Mouse (Mus musculus): ENCODE measurements at regions not wholly inside any gene's neighbourhood (a gene's known extent, or its start where the extent isn't known, plus 50 kb on each side); places are given as distances from the start of the nearest gene placed in this dataset.

GRCm38 (mm10) chr7:36862481-36862880 lies 164.6 kb downstream of the Tshz3 start:
- H3K36me3 ChIP-seq (replicated peaks) = no peaks in the 10 kb centered on the region
- H3K4me3 ChIP-seq (ENCODE audit: low read depth, low read length) = no peak overlapping the region
- TF ChIP-seq TAL1 (conservative IDR thresholded peaks at IDR 0.05; ENCODE audit: low read depth, low read length) (no peak), GATA2 (IDR thresholded peaks at IDR 0.05; ENCODE audit: borderline replicate concordance, low read depth, low read length) (no peak), GATA1 (IDR thresholded peaks at IDR 0.05; ENCODE audit: borderline replicate concordance, low read length) (no peak), POLR2AphosphoS5 (IDR thresholded peaks at IDR 0.05; ENCODE audit: insufficient replicate concordance, low read depth, low read length) (no peak), CTCF (IDR thresholded peaks at IDR 0.05; ENCODE audit: low read depth, low read length) (no peak)
- no peak for ATAC-seq (ENCODE audit: extremely low read depth, insufficient number of reproducible peaks, low FRiP score, poor library complexity, severe bottlenecking)
- H3K4me1 ChIP-seq (ENCODE audit: insufficient read depth, low read depth, low read length) = no peaks in the 10 kb centered on the region
- H3K27me3 ChIP-seq (ENCODE audit: insufficient read depth, low read length) = no peaks in the 10 kb centered on the region
- DNase-seq (ENCODE audit: low spot score) = no peak
- peaks cover 58% of the 10 kb centered on the region for H3K9me3 ChIP-seq (replicated peaks)

GRCm38 (mm10) chr7:36863745-36864144 lies 165.8 kb downstream of the Tshz3 start:
- ATAC-seq (ENCODE audit: extremely low read depth, insufficient number of reproducible peaks, low FRiP score, poor library complexity, severe bottlenecking) (no peak), DNase-seq (ENCODE audit: low spot score) (no peak)
- peaks cover 54% of the 10 kb centered on the region for H3K9me3 ChIP-seq (replicated peaks)

DNA sequence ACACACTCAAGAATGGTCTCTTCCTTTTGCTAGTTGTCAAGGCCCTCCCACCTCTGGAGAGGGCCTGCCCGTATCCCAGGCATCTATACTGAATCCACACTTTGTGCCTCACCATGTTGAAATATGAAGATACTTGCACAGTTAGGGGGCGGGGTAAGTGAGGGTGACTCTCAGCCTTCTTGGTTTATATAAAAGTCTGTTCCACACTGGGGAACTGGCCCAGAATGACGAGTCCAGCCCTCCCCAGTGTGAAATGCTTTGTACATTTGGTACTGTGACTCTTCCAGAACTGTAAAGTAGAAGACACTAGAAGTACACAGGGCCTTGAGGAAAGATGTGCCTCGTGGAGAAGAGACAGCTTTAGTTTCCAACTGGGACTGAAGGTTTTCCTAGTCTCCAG lies 166.8 kb downstream of the Tshz3 start:
- DNase-seq (ENCODE audit: low spot score) = no peak
- Histone ChIP-seq H3K36me3 (replicated peaks) (no peaks in the 10 kb centered on the region), H3K9me3 (replicated peaks) (peaks cover 51% of the 10 kb centered on the region), H3K4me1 (ENCODE audit: insufficient read depth, low read depth, low read length) (no peaks in the 10 kb centered on the region), H3K4me3 (ENCODE audit: low read depth, low read length) (no peak overlapping the region), H3K27me3 (ENCODE audit: insufficient read depth, low read length) (no peaks in the 10 kb centered on the region)
- ATAC-seq (ENCODE audit: extremely low read depth, insufficient number of reproducible peaks, low FRiP score, poor library complexity, severe bottlenecking) = no peak
- TF ChIP-seq GATA2 (IDR thresholded peaks at IDR 0.05; ENCODE audit: borderline replicate concordance, low read depth, low read length) (no peak), POLR2AphosphoS5 (IDR thresholded peaks at IDR 0.05; ENCODE audit: insufficient replicate concordance, low read depth, low read length) (no peak), GATA1 (IDR thresholded peaks at IDR 0.05; ENCODE audit: borderline replicate concordance, low read length) (no peak), TAL1 (conservative IDR thresholded peaks at IDR 0.05; ENCODE audit: low read depth, low read length) (no peak), CTCF (IDR thresholded peaks at IDR 0.05; ENCODE audit: low read depth, low read length) (no peak)

More at GRCm38 (mm10) chr7:36863745-36864144, 165.8 kb downstream of the Tshz3 start:
- H3K4me3 ChIP-seq (ENCODE audit: low read depth, low read length) = no peak overlapping the region
- H3K36me3 ChIP-seq (replicated peaks) = no peaks in the 10 kb centered on the region
- no peaks in the 10 kb centered on the region for H3K4me1 ChIP-seq (ENCODE audit: insufficient read depth, low read depth, low read length)
- TF ChIP-seq TAL1 (conservative IDR thresholded peaks at IDR 0.05; ENCODE audit: low read depth, low read length) = no peak
- TF ChIP-seq POLR2AphosphoS5 (IDR thresholded peaks at IDR 0.05; ENCODE audit: insufficient replicate concordance, low read depth, low read length) = no peak
- TF ChIP-seq CTCF (IDR thresholded peaks at IDR 0.05; ENCODE audit: low read depth, low read length) = no peak
- no peak for TF ChIP-seq GATA2 (IDR thresholded peaks at IDR 0.05; ENCODE audit: borderline replicate concordance, low read depth, low read length)
- no peak for TF ChIP-seq GATA1 (IDR thresholded peaks at IDR 0.05; ENCODE audit: borderline replicate concordance, low read length)
- H3K27me3 ChIP-seq (ENCODE audit: insufficient read depth, low read length) = no peaks in the 10 kb centered on the region

DNA sequence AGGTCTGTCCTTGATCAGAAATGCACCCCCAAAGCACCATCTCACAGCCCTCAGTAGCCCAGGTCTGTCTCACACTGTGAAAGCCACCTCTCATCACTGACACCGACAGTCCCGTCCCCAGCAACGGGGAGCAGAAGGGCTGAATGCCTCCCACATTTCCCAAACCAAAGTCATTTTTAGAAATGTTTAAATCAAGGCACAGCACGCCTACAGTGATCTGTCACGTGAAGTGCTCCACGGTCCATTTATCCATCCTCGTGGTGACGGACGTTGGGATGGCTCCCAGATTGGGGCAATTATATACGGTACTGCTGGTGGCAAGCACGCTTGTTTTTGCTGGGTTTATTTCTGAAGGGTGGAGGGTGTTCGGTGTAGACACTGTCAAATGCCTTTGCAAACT lies 168.7 kb downstream of the Tshz3 start:
- no peak for DNase-seq (ENCODE audit: low spot score)
- Histone ChIP-seq H3K4me1 (ENCODE audit: insufficient read depth, low read depth, low read length) (no peaks in the 10 kb centered on the region), H3K36me3 (replicated peaks) (no peaks in the 10 kb centered on the region), H3K27me3 (ENCODE audit: insufficient read depth, low read length) (no peaks in the 10 kb centered on the region), H3K4me3 (ENCODE audit: low read depth, low read length) (no peak overlapping the region), H3K9me3 (replicated peaks) (peaks cover 46% of the 10 kb centered on the region)
- TF ChIP-seq TAL1 (conservative IDR thresholded peaks at IDR 0.05; ENCODE audit: low read depth, low read length) (no peak), GATA2 (IDR thresholded peaks at IDR 0.05; ENCODE audit: borderline replicate concordance, low read depth, low read length) (no peak), CTCF (IDR thresholded peaks at IDR 0.05; ENCODE audit: low read depth, low read length) (no peak), POLR2AphosphoS5 (IDR thresholded peaks at IDR 0.05; ENCODE audit: insufficient replicate concordance, low read depth, low read length) (no peak), GATA1 (IDR thresholded peaks at IDR 0.05; ENCODE audit: borderline replicate concordance, low read length) (no peak)
- ATAC-seq (ENCODE audit: extremely low read depth, insufficient number of reproducible peaks, low FRiP score, poor library complexity, severe bottlenecking) = no peak

GRCm38 (mm10) chr7:36874004-36874403 lies 176.1 kb downstream of the Tshz3 start:
- peaks cover 28% of the 10 kb centered on the region for H3K9me3 ChIP-seq (replicated peaks)

DNA sequence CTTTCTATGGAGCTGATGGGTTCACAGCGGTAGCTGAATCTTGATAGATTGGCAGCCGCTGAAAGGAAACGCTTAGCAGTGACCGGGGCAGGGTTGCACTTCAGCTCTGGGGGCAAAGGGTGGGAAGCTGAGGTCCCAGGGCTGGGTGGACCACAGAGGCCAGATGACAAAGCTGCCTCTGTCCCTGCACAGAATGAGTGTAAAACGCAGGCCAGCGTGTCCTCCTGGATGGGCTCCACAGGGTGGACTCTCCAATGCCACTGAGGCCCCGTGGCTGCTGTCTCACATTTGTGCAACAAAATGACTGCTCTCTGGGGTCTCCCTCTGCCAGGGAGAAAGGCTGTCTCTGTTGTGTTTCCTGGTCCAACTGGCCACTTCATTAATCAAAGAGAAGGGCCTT lies 179.8 kb downstream of the Tshz3 start:
- Histone ChIP-seq H3K27me3 (ENCODE audit: insufficient read depth, low read length) (no peaks in the 10 kb centered on the region), H3K4me3 (ENCODE audit: low read depth, low read length) (no peak overlapping the region), H3K36me3 (replicated peaks) (no peaks in the 10 kb centered on the region), H3K9me3 (replicated peaks) (peaks cover 36% of the 10 kb centered on the region), H3K4me1 (ENCODE audit: insufficient read depth, low read depth, low read length) (no peaks in the 10 kb centered on the region)
- no peak for DNase-seq (ENCODE audit: low spot score)
- no peak for ATAC-seq (ENCODE audit: extremely low read depth, insufficient number of reproducible peaks, low FRiP score, poor library complexity, severe bottlenecking)
- TF ChIP-seq TAL1 (conservative IDR thresholded peaks at IDR 0.05; ENCODE audit: low read depth, low read length) = no peak
- no peak for TF ChIP-seq GATA1 (IDR thresholded peaks at IDR 0.05; ENCODE audit: borderline replicate concordance, low read length)
- TF ChIP-seq CTCF (IDR thresholded peaks at IDR 0.05; ENCODE audit: low read depth, low read length) = no peak
- TF ChIP-seq GATA2 (IDR thresholded peaks at IDR 0.05; ENCODE audit: borderline replicate concordance, low read depth, low read length) = no peak
- TF ChIP-seq POLR2AphosphoS5 (IDR thresholded peaks at IDR 0.05; ENCODE audit: insufficient replicate concordance, low read depth, low read length) = no peak

More at GRCm38 (mm10) chr7:36874004-36874403, 176.1 kb downstream of the Tshz3 start:
- no peak for TF ChIP-seq GATA2 (IDR thresholded peaks at IDR 0.05; ENCODE audit: borderline replicate concordance, low read depth, low read length)
- no peak for TF ChIP-seq CTCF (IDR thresholded peaks at IDR 0.05; ENCODE audit: low read depth, low read length)
- TF ChIP-seq GATA1 (IDR thresholded peaks at IDR 0.05; ENCODE audit: borderline replicate concordance, low read length) = no peak
- no peak for TF ChIP-seq TAL1 (conservative IDR thresholded peaks at IDR 0.05; ENCODE audit: low read depth, low read length)
- no peak for TF ChIP-seq POLR2AphosphoS5 (IDR thresholded peaks at IDR 0.05; ENCODE audit: insufficient replicate concordance, low read depth, low read length)
- H3K27me3 ChIP-seq (ENCODE audit: insufficient read depth, low read length) = no peaks in the 10 kb centered on the region
- no peaks in the 10 kb centered on the region for H3K36me3 ChIP-seq (replicated peaks)
- H3K4me3 ChIP-seq (ENCODE audit: low read depth, low read length) = no peak overlapping the region
- DNase-seq (ENCODE audit: low spot score) (no peak), ATAC-seq (ENCODE audit: extremely low read depth, insufficient number of reproducible peaks, low FRiP score, poor library complexity, severe bottlenecking) (no peak)
- H3K4me1 ChIP-seq (ENCODE audit: insufficient read depth, low read depth, low read length) = no peaks in the 10 kb centered on the region
